Mouse (Mus musculus) heart, postnatal 14 days (tissue): ENCODE measurements around the gene Notch2. TPM values are rescaled to one million over a fixed set of nuclear protein-coding genes. Genes with fewer than 3 reads are reported as not detected.

Experiments used
- DNase-seq, 2 experiments: peaks; one replicate each; pipeline ENCODE4 v3.0.0; 2021 to 2022
- intact Hi-C: fragments of 180-260 bp; cut with DNase I; formaldehyde crosslinking; loops from one replicate; pipeline ENCODE4 v1.15.1; 2025
- total RNA-seq, 2 experiments: library from RNA; stranded (reverse); gene quantifications; 2 replicates each; pipeline ENCODE4 v1.2.3; 2021

Gene Notch2
- total RNA-seq, 2 experiments from 2014 or later, result 23.4 to 23.6 TPM

- no peak for DNase-seq
- intact Hi-C loops, result loop anchor here (5.0 kb wide), 1 partner anchor 205 kb away; no protein-coding TSS in a partner anchor
Measured at GRCm38 (mm10) chr3:98132636-98133035, 119.3 kb downstream of the Notch2 start.

- intact Hi-C loops, result no loop called here
Measured at GRCm38 (mm10) chr3:98141456-98141855, 128.1 kb downstream of the Notch2 start.

GRCm38 (mm10) chr3:98142862-98143261, 129.5 kb downstream of the Notch2 start:
- DNase-seq, result no peak
- intact Hi-C loops, result no loop called here

More at GRCm38 (mm10) chr3:98141456-98141855, 128.1 kb downstream of the Notch2 start:
- DNase-seq, result no peak

GRCm38 (mm10) chr3:98145204-98145603, 131.9 kb downstream of the Notch2 start:
- DNase-seq, result no peak
- intact Hi-C loops, result no loop called here

- no peak for DNase-seq
- intact Hi-C loops, result no loop called here
Measured at GRCm38 (mm10) chr3:98146471-98147410, 133.4 kb downstream of the Notch2 start.

GRCm38 (mm10) chr3:98147706-98148105, 134.4 kb downstream of the Notch2 start:
- intact Hi-C loops, result no loop called here
- DNase-seq, result no peak

DNA sequence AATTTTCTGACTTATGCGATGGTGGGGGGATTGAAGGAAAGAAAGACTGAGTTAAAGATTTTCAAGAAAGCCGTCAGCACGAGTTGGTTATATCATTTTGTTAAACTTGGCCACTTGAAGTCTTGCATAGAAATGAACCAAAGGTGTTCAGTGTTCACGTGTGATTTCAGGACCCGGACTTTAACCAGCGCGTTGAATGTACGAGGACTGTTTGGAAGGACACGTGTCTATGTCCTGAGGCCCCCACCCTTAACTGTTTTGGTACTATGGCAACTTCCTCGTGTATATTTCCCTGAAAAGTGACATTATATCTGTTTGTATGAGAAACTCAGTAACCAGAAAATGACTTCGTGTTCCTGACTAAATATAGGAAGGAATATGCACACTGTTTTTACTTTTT, 136.6 kb downstream of the Notch2 start:
- intact Hi-C loops, result no loop called here

GRCm38 (mm10) chr3:98151016-98151415, 137.7 kb downstream of the Notch2 start:
- intact Hi-C loops, result no loop called here
- DNase-seq, result no peak

More for the DNA sequence above, 136.6 kb downstream of the Notch2 start:
- no peak for DNase-seq

- no peak for DNase-seq
- intact Hi-C loops, result no loop called here
Measured at GRCm38 (mm10) chr3:98153460-98153859, 140.1 kb downstream of the Notch2 start.

DNA sequence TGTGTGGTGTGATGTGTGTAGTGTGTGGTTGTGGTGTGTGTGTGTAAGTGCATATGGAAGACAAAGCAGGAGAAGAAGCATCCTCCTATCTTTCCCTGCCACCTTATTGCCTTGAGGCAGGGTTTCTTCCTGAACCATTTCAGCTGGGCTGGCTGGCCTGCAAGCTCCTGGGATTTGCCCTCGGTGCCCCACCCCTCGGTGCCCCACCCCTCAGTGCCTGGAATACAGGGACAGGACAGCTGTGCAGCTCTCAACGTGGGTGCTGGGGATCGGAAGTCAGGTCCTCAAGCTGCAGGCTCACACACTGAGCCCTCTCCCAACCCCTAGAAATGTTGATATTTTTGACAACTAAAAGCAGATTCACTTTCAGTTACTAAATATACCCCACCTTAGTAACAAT, 142.8 kb downstream of the Notch2 start:
- no peak for DNase-seq
- intact Hi-C loops, result no loop called here

DNA sequence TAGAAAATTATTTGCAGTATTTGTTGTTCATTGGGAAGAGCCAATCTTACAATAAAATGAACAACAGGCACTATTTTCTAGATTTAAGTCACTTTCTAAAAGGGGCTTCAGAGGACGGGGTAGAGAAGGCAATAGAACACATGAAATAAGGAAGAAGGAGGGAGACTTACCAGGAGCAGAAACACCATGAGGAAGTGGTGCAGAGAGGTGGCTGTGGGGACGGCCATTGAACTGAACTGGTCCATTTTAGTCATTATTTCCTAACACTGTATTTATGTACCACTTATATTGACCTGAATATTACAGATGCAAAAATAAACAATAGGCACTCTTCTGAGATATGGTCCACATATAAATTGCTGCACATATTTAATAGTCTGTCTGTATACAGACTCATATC, 143.7 kb downstream of the Notch2 start:
- intact Hi-C loops, result no loop called here
- DNase-seq, result no peak

DNA sequence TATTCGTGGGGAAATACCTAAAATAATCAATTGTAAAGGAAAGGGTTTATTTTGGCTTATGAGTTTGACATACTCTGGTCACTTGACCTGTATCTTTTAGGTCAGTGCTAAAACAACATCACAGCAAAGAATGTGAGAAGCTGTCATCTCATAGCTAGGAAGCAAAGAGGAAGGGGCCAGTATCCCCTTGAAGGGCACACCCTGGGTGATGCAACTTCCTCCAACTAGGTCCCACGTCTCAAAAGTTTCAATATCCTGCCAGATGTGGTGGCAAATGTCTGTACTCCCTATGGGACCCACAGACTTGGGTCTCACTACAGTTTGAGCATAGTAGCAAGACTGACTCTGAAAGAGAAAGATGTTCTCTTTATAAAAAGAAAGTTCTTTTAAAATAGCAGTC, 144.3 kb downstream of the Notch2 start:
- DNase-seq, result no peak
- intact Hi-C loops, result no loop called here

DNA sequence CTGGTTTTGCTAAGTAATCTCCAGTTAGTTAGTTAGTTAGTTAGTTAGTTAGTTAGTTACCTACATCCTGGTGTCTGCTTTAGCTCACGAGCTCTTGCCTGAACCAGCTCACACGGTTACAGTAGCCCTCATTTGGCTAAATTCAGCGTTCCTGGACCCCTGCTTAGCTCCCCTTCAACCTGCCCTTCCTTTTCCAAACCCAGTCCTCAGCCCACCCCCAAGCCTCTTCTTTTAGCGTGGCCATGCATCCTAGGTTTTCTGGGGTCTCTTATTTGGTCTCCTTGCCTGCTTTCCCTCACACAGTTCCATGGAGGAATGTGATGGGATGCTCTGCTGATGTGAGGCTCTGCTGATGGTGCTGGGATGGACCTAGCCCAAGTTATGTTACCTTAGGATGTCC, 145.3 kb downstream of the Notch2 start:
- DNase-seq, result no peak
- intact Hi-C loops, result no loop called here

GRCm38 (mm10) chr3:98159289-98159688, 146.0 kb downstream of the Notch2 start:
- intact Hi-C loops, result no loop called here
- no peak for DNase-seq

- no peak for DNase-seq
- intact Hi-C loops, result no loop called here
Measured at GRCm38 (mm10) chr3:98160330-98160729, 147.0 kb downstream of the Notch2 start, which contains the start of gene Adam30. Adam30 (plus strand) TSS chr3:98160630.

- DNase-seq, result peak; percentile 21 to 40
- intact Hi-C loops, result no loop called here
Measured at GRCm38 (mm10) chr3:98178340-98178739, 165.0 kb downstream of the Notch2 start.

DNA sequence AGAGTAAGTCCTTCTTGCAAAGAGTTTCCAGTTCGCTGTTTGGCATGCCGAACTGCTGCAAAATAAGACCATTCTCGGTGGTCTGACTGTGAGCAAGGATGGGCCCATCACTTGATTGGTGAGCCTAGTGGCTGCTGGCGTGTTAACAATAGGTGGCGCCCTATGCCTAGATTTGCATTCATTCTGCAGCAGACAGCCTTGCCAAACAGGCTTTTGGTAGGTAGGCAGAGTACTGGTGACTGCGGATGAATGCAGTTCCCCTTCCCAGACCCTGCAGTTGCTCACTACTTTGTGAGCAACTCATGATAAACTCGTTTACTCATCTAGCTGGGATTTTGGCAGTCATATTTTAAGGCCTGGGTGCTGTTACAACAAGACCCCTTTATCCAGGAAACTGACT, 167.5 kb downstream of the Notch2 start:
- peak in 1 of 2 experiments; percentile 54 for DNase-seq
- intact Hi-C loops, result loop anchor here (5.0 kb wide), 2 partner anchors 41 to 136 kb away; partner anchors contain the start of gene Reg4

GRCm38 (mm10) chr3:98185163-98185714, 171.9 kb downstream of the Notch2 start:
- no peak for DNase-seq
- intact Hi-C loops, result no loop called here

DNA sequence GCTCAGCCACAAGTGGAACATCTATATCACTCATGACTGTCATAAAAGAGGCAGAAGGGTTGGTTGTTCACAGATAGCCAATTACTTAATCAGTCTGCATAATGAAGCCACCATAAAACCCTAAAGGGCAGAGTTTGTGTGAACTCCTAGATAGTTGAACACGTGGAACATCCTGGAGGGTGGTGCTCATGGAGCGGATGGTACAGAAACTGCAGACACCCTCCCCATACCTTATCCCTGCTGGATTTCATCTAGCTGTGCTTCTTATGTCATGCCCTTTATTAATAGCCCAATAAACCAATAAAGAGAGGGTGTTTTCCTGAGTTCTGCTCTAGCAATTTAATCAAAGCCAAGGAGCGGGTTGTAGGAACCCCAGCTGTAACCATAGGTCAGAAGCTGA, 174.4 kb downstream of the Notch2 start:
- intact Hi-C loops, result no loop called here
- no peak for DNase-seq

DNA sequence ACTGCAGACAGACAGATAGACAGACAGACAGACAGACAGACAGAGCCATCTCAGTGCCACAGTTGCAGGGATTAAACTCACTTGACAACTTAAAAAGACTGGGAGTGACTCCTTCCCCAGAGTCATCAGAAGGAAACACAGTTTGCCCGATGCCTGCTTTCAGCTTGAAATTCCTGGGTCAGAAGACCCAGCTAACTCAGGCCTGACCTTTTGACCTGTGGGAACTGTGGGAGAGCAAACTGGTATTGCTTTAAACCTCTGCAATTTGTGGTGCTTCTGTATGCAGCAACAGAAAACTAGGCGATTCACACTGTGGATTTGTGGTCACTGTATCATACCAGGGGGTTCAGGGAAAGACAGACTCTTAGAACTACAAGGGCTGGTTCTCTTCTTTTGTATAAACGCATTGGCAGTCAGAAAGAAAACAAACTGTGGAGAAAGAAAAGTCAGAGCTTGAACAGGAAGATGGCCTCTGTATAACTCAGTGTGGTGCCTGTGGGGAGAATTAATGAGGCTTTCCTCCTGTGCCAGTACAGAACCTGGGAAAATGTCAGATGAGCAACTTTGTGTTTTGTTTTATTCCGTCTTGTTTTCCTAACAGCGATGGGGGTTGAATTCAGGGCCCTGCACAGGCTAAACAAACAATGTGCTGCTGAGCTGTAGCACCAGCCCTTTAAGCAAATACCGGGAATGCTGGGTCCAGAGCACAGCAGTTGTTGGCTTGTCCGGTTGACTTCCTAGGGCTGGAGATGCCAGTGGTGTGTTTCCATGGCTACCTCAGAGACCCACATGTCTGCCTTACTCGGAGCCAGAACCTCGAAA, 184.6 kb downstream of the Notch2 start:
- no peak for DNase-seq
- intact Hi-C loops, result no loop called here

DNA sequence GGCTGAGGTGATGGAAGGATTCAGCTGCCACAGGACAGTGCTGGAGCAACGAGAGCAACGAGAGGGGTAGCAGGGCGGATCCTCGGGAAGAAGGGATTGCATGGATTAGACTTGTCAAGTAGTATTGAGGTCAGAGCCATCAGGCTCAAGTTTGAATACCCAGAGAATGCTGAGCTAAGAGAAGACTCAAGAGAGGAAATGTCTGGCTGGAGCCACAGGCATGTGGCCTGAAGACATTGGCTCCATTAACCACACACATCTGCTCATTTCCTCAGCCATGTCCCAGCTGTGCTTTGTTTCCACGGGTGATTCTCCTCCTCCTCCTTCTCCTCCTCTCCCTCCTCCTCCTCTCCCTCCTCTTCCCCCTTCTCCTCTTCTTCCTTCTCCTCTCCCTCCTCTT, 186.4 kb downstream of the Notch2 start:
- intact Hi-C loops, result no loop called here
- DNase-seq, result peak; percentile 14 to 45
